Mouse (Mus musculus) lung, embryonic 15.5 days (tissue): ENCODE results near the gene Olfr135. TPM values are rescaled to one million over a fixed set of nuclear protein-coding genes. Genes with fewer than 3 reads are reported as not detected.

ENCODE experiments used
- ATAC-seq: fragments of 200-750 bp; cut with Nextera tagmentation; 2 replicates; pipeline ENCODE4 v1.8.0; 2017; ENCODE audit warnings: moderate number of reproducible peaks, borderline replicate concordance; ENCODE audit not compliant: low FRiP score, low TSS enrichment; ENCODE audit errors: extremely low read depth
- H3K27ac ChIP-seq: fragments of 300-500 bp; sonication (generic); 2 replicates; pipeline ENCODE4 v1.5.1; 2015; ENCODE audit warnings: moderate library complexity, mild to moderate bottlenecking, inconsistent platforms
- H3K27me3 ChIP-seq: fragments of 300-500 bp; sonication (generic); 2 replicates; pipeline ENCODE4 v1.6.1; 2015; ENCODE audit warnings: inconsistent platforms
- H3K36me3 ChIP-seq: fragments of 300-500 bp; sonication (generic); 2 replicates; pipeline ENCODE4 v1.6.1; 2015; ENCODE audit warnings: inconsistent platforms
- H3K4me1 ChIP-seq: fragments of 300-500 bp; sonication (generic); 2 replicates; pipeline ENCODE4 v1.6.1; 2015; ENCODE audit warnings: inconsistent platforms
- H3K4me2 ChIP-seq: fragments of 300-500 bp; sonication (generic); 2 replicates; pipeline ENCODE4 v1.6.1; 2015; ENCODE audit warnings: inconsistent platforms, mild to moderate bottlenecking, moderate library complexity
- H3K4me3 ChIP-seq: fragments of 300-500 bp; sonication (generic); 2 replicates; pipeline ENCODE4 v1.5.1; 2015; ENCODE audit warnings: mild to moderate bottlenecking, inconsistent platforms
- H3K9ac ChIP-seq: fragments of 300-500 bp; sonication (generic); 2 replicates; pipeline ENCODE4 v1.6.1; 2015; ENCODE audit warnings: inconsistent platforms
- H3K9me3 ChIP-seq: fragments of 300-500 bp; sonication (generic); 2 replicates; pipeline ENCODE4 v1.6.1; 2016; ENCODE audit warnings: inconsistent platforms
- WGBS: fragments of 180-500 bp; shearing (Covaris S2); methylation state at CpG from one replicate; pipeline ENCODE4 v1.1.7; 2015; 5-methylcytosine and 5-hydroxymethylcytosine counted together
- polyA plus RNA-seq: library from polyadenylated mRNA; unstranded; fragments of >200 nt; fragmentation: Nextera tagmentation; extraction: Ambion mirVana; gene quantifications from 2 replicates; pipeline ENCODE4 v1.2.1, GENCODE M21; 2015

Olfr135 gene
- not detected in 2 replicates for polyA plus RNA-seq

DNA sequence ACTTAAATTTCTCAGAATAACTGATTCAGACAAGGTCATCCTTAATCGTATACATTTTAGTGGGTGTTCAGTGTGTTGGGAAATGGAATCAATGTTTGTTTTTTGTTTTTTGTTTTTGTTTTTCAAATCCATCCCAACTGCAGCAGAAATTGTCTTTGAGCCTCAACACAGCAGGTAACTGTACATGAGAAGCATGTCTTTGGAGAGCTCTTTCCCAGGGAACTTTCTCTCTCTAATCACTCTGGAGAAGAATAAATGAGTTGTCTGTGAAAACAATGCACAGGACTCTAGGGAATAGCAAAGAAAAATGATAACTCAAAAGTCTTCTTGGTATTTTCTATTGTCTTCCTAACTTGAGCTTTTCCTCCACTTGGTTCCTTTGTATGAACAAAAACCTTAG, at the start of gene Olfr135:
Gene Olfr135, plus strand, starts transcription at position 301 of the 400 bp plus-strand sequence.
- Histone ChIP-seq H3K4me1 (no peaks in the 10 kb centered on the region), H3K27me3 (no peaks in the 10 kb centered on the region), H3K9me3 (no peaks in the 10 kb centered on the region), H3K27ac (no peak within 1 kb of the TSS), H3K9ac (no peak within 1 kb of the TSS), H3K4me3 (no peak within 1 kb of the TSS), H3K4me2 (no peak within 1 kb of the TSS), H3K36me3 (no peaks in the 10 kb centered on the region)
- 87% methylated on average over 1 of the region's 1 CpGs for WGBS
- ATAC-seq: no peak

DNA sequence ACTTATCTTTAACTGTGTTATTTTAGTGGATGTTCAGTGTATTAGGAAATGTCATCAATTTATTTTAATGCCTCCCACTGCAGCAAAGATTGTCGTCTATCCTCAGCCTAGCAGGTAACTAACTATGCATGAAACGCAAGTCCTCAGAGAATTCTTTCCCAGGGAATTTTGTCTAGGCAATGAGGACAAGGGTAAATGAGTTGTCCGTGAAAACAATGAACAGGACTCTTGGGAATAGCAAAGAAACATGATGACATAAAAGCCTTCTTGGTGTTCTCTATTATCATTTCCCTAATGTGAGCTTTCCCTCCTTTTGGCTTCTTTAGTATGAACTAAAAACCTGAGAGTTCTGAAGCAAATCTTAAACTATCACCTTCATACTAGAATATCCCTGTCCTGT, 33.0 kb upstream of the Olfr135 start, which contains the start of gene Olfr134:
Gene Olfr134, plus strand, starts transcription at position 301 of the 400 bp plus-strand sequence.
- no peaks in the 10 kb centered on the region for H3K9me3 ChIP-seq
- no peak within 1 kb of the TSS for H3K27ac ChIP-seq
- no peak within 1 kb of the TSS for H3K4me3 ChIP-seq
- no peaks in the 10 kb centered on the region for H3K36me3 ChIP-seq
- H3K9ac ChIP-seq: no peak within 1 kb of the TSS
- ATAC-seq: no peak
- no peaks in the 10 kb centered on the region for H3K4me1 ChIP-seq
- H3K27me3 ChIP-seq: no peaks in the 10 kb centered on the region
- H3K4me2 ChIP-seq: no peak within 1 kb of the TSS
- 63% methylated on average over 3 of the region's 3 CpGs for WGBS

Other genes starting within 250 kb of the Olfr135 start
- not detected in 2 replicates for gene Olfr129, start 144.3 kb upstream of the Olfr135 start, polyA plus RNA-seq
- not detected in 2 replicates for gene Olfr130, start 140.4 kb upstream of the Olfr135 start, polyA plus RNA-seq
- not detected in 2 replicates for gene Olfr131, start 115.6 kb upstream of the Olfr135 start, polyA plus RNA-seq
- gene Olfr132, start 69.8 kb upstream of the Olfr135 start, polyA plus RNA-seq: not detected in 2 replicates
- not detected in 2 replicates for gene Olfr133, start 59.1 kb upstream of the Olfr135 start, polyA plus RNA-seq
- gene Olfr134, start 32.9 kb upstream of the Olfr135 start, polyA plus RNA-seq: not detected in 2 replicates
- not detected in 2 replicates for gene Olfr138, start 56.7 kb downstream of the Olfr135 start, polyA plus RNA-seq
- not detected in 2 replicates for gene Olfr137, start 103.2 kb downstream of the Olfr135 start, polyA plus RNA-seq
- gene Olfr136, start 125.5 kb downstream of the Olfr135 start, polyA plus RNA-seq: not detected in 2 replicates
- not detected in 2 replicates for gene Esp36, start 215.8 kb downstream of the Olfr135 start, polyA plus RNA-seq